Mouse (Mus musculus): ENCODE measurements around the gene Armc6.
A peak's percentile ranks its signal among the peaks of the same experiment; 100 is the strongest.

The Armc6 gene

DNA sequence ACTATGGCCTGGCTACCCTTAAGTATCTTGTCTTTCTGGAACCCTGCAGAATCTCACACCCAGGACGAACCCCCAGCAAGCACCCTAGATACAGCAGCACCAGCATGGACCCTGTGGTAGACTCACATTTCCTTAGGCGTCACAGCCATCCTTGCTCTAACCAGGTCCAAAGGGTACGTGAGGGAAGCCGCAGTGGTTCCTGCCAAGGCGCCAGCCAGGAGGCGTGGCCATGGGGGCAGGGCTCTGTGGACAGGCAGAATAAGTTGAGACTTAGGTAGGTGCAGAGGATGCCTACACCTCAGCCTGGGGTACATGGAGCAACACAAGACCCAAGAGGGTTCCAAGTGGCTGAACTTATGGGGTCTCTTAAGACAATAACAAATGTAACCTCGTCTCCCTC, 45.6 kb downstream of the Armc6 start:
- DNase-seq: no peak

- DNase-seq: no peak
These were observed 51.1 kb downstream of the Armc6 start for GRCm38 (mm10) chr8:70183194-70183593.

- no peak for DNase-seq
These were observed 52.4 kb downstream of the Armc6 start for GRCm38 (mm10) chr8:70181903-70182252.

DNA sequence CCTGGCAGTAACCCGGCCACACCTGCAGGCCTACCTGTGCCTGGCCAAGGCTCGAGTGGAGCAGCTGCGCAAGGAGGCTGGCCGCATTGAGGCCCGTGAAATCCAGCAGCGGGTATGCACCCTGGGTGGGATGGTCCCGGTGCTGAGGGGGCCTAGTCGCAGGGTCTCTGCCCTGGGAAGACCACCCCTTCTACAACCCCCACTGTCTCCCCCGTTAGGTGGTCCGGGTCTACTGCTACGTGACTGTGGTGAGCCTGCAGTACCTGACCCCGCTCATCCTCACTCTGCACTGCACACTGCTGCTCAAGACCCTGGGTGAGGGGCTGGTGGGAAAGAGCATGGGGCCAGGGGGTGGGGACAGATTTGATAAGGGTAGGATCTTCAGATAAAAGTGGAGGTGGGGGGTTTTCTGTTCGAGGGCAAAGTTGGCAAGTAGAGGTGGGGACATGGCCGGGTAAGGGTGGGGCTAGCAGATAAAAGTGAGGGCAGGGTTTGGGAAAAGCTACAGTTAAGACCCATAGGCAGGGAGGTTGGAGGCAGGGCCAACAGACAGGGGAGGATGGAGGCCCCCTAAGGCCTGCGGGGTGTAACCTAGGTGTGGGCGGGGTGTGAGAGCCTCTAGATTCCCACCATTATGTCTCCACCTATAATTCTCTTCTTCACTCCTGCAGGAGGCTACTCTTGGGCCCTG, 52.9 kb downstream of the Armc6 start:
- no peak for DNase-seq

DNA sequence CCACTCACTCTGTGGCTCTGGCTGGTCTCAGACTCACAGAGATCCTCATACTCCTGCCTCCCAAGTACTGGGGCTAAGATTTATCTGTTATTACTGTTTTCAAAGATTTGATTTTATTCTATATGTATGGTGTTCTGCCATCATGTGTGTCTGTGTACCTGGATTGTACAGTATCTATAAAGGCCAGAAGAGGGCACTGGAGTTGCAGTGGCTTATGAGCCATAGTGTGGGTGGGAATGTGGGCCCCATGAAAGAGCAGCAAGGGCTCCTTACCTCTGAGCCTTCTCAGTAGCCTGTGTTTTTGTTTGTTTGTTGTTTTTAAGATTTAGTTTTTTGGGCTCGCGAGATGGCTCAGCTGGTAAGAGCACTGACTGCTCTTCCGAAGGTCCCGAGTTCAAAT, 55.2 kb downstream of the Armc6 start:
- no peak for DNase-seq

GRCm38 (mm10) chr8:70178231-70178630, 56.0 kb downstream of the Armc6 start:
- no peak for DNase-seq

DNA sequence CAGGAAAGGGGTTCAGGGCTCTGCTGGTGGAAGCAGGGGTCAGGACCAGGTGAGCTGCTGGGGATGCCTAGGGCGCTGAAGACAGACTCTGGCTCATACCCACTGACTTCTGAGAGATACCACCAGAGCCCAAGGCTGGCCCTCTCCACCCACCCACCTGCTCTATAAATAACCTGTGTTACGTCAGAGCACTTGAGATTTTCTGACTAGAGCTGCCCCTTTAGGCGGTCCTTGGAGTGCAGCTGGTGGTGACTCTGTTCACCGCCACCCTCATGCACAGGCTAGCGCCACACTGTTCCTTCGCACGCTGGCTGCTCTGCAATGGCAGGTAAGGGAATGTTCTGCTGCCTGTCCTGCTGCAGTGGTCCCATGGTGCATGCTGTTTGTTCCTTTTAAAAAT, 60.2 kb downstream of the Armc6 start:
- DNase-seq: no peak

- no peak for DNase-seq
These were observed 60.9 kb downstream of the Armc6 start for GRCm38 (mm10) chr8:70173320-70173719.

GRCm38 (mm10) chr8:70172043-70172681, 62.1 kb downstream of the Armc6 start, which contains the start of gene Tmem161a:
Tmem161a (plus strand) TSS chr8:70172356.
- peak; percentile 96 for DNase-seq

GRCm38 (mm10) chr8:70171240-70171639, 63.0 kb downstream of the Armc6 start:
- DNase-seq: no peak

DNA sequence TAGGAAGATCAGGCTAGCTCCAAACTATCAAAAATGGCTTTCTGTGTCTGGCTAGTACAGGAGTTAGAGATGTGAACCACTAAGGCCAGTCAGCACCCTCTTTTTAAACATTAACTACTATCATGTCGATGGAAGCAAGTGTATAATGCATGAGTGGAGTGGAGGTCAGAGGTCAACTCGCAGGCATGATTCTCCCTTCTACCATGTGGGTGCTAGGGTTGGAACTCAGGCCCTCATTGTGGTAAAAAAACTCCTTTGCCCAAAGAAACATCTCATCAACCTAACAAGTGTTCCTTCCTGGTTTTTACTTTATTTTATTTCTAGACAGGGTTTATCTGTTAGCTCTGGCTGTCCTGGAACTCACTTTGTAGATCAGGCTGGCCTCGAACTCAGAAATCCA, 63.5 kb downstream of the Armc6 start:
- no peak for DNase-seq
